Mouse (Mus musculus) megakaryocyte progenitor cell, adult 5-6 weeks (primary cell): ENCODE data around the gene Tmem176a. TPM values are rescaled to one million over a fixed set of nuclear protein-coding genes. Genes with fewer than 3 reads are reported as not detected.
"Not testable (repeated sequence)": the region's sequence is repeated elsewhere in the genome, so short reads cannot be mapped to it uniquely, and the experiment has no call there.

ENCODE experiments used
- ATAC-seq: replicated peaks from 2 replicates; pipeline ENCODE4 v1.8.0; 2016; ENCODE audit warnings: mild to moderate bottlenecking, moderate TSS enrichment, inconsistent platforms; ENCODE audit not compliant: poor library complexity
- total RNA-seq, 2 experiments: library from RNA; stranded (forward) in 1 of 2; stranded (reverse) in 1 of 2; fragments of 157-497, 149-512 nt in 1 of 2; fragments of 200-1000 nt in 1 of 2; gene quantifications; 2 replicates each; pipeline versions ENCODE4 v1.2.3 to v1.2.4; 2015 to 2017

The Tmem176a gene
- total RNA-seq, 2 experiments from 2014 or later: 22.1 to 39.1 TPM

- peak; percentile 65 for ATAC-seq
Observed at GRCm38 (mm10) chr6:48840973-48841625, 380 bp downstream of the Tmem176a start, which contains the start of gene Tmem176b. TSS of gene Tmem176b (minus strand) at chr6:48841496.

DNA sequence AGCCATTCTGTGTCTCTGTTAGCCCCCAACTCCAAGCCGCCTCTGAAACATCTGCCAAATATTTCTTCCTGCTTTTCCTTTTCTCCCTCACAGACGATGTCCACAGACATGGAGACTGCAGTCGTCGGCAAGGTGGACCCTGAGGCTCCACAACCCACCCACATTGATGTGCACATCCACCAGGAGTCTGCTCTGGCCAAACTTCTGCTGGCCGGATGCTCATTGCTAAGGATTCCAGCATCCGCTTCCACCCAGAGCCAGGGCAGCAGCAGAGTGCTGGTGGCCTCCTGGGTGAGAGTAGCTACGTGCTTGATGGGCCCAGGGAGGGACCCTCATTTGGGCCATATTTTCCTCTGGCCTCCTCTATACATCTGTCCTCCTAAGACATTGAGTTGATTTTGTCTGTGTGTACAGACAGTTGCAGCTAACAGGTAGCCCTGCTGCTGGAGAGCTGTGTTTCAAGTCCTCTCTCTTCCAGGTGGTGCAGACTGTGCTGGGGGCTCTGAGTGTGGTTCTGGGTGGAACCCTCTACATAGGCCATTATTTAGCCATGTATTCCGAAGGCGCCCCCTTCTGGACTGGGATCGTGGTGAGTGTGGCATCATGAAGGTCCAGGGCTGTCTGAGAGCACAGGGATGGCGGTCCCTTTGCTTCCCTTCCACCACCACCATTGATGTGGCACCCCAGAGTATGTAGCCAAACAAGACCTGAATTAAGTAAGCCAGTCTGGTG is 1.6 kb downstream of the Tmem176a start:
- ATAC-seq: peak; percentile 38; the same call in 1 of the 2 replicates

DNA sequence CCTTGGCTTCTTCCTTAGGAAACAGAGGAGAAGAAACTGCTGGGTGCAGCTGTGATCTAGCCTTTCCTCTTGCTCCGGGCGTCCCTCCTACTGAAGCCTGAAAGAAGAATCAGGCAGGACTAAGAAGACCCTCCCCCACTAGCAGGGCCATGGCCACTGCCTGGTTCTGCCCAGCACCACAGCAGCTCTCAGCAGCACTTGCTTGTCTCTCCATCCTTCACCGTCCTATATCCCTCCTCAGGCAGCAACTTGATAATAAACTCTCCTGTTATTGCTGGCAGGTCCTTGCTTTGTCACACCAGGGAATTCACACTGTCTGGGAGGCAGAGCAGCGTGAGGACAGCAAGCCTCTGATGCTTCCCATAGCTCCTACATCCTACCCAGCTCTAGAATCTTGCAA is 4.4 kb downstream of the Tmem176a start:
- ATAC-seq: no peak

DNA sequence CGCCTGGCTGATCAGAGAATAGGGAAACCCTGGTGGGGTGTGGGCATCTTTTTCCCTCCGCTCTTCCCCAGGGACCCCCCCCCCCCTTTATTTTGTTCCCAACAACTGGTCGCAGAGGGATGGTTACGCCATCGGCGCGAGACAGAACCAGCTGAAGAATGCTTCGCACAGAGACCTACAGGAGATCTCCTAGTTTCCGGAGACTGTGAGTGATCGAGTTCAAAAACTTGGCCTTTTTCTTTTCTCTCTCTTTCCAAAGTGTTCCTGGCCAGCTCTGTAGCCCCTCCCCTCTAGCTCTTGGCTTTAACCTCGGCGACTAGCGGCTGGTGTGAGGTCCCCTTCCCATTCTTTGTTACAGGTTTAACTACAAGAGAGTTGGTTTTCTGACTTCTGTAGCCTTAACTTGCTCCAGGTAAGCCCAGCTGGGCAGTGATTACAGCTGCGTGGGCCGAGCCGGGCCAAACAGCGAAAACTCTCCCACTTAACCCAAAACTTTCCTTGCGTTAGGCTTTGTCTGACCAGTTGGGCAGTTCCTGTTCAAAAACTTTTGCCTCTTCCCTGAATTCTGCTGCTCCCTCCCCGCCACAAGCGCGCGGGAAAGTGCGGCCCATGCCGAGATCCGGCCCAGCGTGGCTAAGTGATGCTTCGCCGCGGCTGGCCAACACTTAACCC is 11.2 kb downstream of the Tmem176a start:
- no peak for ATAC-seq

- ATAC-seq: no peak
Observed at GRCm38 (mm10) chr6:48854155-48854554, 13.4 kb downstream of the Tmem176a start.

DNA sequence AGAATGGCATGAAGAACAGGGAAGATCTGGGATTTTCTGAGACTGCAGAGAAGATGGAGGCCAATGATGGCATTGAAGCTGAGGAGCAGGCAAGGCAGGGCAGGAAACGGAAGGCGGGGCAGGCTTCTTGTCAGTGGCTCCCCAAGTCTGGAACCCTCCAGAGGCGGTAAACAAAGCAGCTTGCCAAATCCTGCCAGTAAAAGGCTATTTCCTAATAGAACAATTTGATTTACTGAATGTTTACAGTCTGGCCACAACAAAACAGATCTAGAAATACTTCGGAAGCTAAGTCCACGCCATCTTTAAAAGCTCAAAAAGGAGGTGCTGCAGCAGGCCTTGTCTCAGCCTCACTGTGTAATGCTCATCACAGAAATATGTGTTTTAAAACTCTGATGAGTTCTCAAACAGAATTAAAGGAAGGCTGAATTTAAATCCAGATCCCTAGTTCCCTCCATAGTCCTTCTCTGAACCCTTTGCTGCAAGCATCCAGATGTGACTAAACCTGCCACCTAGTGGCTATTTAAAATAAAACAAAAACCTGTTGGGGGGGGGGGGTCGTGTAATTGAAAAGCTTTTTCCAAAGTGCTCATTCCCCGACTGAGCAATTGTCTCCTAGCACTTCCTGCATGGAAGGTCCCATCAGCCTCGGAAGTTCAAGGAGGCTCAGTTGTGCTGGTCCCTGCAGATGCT is 17.0 kb downstream of the Tmem176a start:
- no peak for ATAC-seq

GRCm38 (mm10) chr6:48860130-48860815 is 19.6 kb downstream of the Tmem176a start:
- peak; percentile 89 for ATAC-seq

- no peak for ATAC-seq
Observed at GRCm38 (mm10) chr6:48860851-48861250, 20.1 kb downstream of the Tmem176a start.

DNA sequence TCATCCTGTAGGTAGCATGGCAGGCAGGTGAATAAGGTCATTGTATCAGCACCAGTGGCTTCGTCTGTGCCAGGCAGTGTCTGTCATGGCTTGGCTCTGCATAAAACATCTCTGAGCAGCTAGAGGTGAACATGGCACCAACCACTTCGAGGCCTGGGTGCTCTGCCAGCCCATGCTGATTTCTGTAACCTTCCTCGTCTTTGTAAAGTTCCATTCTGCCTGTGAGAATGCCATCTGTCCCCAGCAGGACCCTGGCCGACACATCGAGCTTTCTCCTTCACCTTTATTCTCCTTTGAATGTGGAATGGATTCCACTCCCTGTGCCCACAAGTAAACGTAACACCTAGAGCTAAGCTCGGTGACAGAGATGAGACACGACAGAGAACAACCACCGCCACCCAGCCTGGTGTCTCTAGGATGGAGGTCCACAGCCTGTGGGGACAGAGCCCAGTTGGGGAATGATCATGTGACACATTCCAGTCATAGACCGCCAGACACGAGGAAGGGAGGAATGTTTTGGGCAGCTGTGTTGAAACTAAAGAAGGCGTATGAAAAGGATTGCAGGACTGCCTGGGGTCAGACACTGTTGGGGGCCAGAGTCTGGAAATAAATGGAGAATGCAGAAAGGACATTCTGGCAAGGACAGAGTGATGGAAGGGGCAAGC is 21.0 kb downstream of the Tmem176a start:
- ATAC-seq: no peak

DNA sequence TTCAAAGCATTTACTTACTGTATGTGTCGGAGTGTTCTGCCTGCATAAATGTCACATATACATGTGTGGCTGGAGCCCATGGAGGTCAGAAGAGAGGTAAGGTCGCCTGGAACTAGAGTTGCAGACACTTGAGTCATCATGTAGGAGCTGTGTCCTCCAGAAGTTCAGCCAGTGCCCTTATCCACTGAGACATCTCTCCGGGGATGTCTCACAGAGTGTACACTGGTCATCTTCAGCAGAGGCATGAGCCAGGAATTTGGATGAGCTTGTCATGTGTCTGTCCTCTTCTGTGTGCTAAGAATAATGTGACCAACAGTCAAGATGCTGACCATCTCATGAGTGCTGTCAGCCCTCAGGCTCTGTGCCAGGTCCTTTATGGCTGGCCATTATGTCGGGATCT is 22.1 kb downstream of the Tmem176a start:
- ATAC-seq: no peak

GRCm38 (mm10) chr6:48863488-48863887 is 22.8 kb downstream of the Tmem176a start:
- ATAC-seq: no peak

DNA sequence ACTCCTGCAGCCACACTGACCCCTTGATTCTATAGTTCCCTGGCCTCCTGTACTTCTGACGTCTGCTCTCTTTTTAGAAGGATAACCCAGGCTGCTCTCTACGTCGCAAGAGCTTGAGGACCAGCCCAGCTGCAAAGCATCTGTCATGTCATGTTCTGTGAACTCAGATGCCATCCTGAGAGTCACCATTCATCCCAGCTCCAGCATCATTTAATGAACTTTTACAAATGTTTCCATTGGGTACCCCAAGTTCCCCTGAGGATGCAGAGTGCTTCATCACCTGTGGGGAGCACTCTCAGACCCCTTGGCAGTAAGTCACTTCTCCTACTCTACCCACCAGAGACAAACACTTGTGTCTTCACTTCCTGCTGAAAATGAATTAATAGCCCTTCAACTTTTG is 23.5 kb downstream of the Tmem176a start:
- ATAC-seq: no peak

GRCm38 (mm10) chr6:48864723-48865122 is 24.0 kb downstream of the Tmem176a start:
- ATAC-seq: no peak

DNA sequence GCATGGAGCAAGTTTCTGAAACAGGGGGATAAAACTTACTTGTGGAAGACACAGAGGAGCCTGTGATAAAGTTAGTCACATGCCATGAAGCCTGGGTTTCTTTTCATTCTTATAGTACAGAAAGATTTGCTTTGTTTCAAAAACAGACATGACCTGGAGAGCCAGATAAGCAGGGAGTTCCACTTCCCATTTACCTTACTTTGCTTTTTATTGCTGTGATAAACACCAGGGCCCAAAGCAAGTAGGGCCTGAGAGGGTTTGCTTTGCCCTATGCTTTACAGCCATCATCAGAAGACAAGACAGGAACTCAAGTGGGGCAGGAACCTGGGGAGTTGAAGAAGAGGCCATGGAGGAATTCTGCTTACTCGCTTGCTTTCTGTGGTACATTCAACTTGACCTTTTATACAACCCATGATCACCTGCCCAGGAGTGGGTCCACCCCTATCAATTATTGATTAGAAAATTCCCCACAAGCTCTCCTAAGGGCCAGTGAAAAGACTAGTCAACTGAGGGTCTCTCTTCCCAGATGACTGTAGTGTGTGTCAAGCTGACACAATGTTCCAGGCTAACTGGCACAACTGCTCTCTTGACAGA is 24.5 kb downstream of the Tmem176a start:
- no peak for ATAC-seq

- not testable (repeated sequence) for ATAC-seq
Observed at GRCm38 (mm10) chr6:48866355-48866950, 25.7 kb downstream of the Tmem176a start.

DNA sequence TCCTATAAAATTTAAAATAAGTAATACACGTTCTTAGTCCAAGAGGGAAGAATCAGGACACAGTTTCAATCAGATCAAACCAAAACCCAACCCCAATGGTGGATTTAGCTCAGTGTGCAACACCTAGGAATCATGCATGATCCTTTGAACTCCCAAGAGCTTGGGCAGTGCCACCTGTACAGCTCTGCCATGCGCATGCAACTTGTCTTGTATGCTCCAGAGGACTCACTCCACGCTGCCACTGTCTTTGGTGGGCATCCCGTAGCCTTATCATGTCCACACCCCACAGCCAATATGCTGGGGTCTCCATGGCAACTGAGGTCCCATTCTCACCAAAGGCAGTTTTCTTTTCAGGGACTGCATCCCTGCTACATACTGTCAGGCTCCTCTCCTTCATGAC is 26.4 kb downstream of the Tmem176a start:
- no peak for ATAC-seq

DNA sequence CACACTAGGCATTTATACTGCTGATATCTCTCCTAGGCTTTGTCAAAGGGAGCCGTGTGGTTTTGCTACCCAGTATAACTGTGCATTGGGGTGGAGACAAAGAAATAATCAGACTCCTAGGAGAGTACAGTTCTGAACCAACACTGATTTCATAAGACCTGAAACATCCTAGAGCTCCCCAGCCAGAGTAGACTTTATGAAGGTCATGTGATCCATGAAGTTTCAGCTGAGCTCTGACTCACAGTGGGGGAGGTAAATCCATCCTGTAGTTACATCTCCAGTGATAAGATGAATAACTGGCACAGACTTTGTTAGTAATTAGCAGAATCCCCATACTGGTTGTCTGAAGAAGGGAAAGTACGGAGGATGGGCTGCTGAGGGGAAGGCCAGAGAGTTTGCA is 29.1 kb downstream of the Tmem176a start:
- no peak for ATAC-seq

- no peak for ATAC-seq
Observed at GRCm38 (mm10) chr6:48872596-48872995, 31.9 kb downstream of the Tmem176a start, which contains the start of gene Aoc1. TSS of gene Aoc1 (plus strand) at chr6:48872896.

- ATAC-seq: no peak
Observed at GRCm38 (mm10) chr6:48874576-48874975, 33.9 kb downstream of the Tmem176a start.
